Mouse (Mus musculus) kidney, adult 2 months (tissue): ENCODE measurements at regions not wholly inside any gene's neighbourhood (a gene's known extent, or its start where the extent isn't known, plus 50 kb on each side); places are given as distances from the start of the nearest gene placed in this dataset.

Experiments used
- DNase-seq: peaks from one replicate; pipeline ENCODE4 v3.0.0; 2021
- H3K27ac ChIP-seq: fragments of 200-500 bp; 2 replicates; pipeline ENCODE4 v1.5.1; 2012; ENCODE audit warnings: low read depth, low read length, control low read depth, inconsistent platforms; ENCODE audit not compliant: insufficient read depth
- H3K27me3 ChIP-seq: fragments of 200-500 bp; replicated peaks from 2 replicates; pipeline ENCODE4 v1.6.1; 2012; ENCODE audit warnings: mild to moderate bottlenecking, moderate library complexity, low read length, inconsistent platforms; ENCODE audit not compliant: control insufficient read depth, insufficient read depth
- H3K36me3 ChIP-seq: fragments of 200-500 bp; 2 replicates; pipeline ENCODE4 v1.6.1; 2012; ENCODE audit warnings: mild to moderate bottlenecking, moderate library complexity, low read length, inconsistent platforms; ENCODE audit not compliant: control insufficient read depth, insufficient read depth
- H3K4me1 ChIP-seq: fragments of 200-500 bp; 2 replicates; pipeline ENCODE4 v1.6.1; 2011; ENCODE audit warnings: low read length; ENCODE audit not compliant: control insufficient read depth, insufficient read depth
- H3K4me3 ChIP-seq: fragments of 200-500 bp; 2 replicates; pipeline ENCODE4 v1.5.1; 2011; ENCODE audit warnings: mild to moderate bottlenecking, low read depth, low read length, control low read depth; ENCODE audit not compliant: insufficient read depth
- CTCF ChIP-seq: fragments of 200-500 bp; conservative IDR thresholded peaks from 2 replicates; pipeline ENCODE4 v1.5.1; 2011; ENCODE audit warnings: low read depth, mild to moderate bottlenecking, control low read depth, low read length, moderate library complexity, mixed read lengths; ENCODE audit not compliant: insufficient read depth, insufficient read length
- POLR2A ChIP-seq: fragments of 200-500 bp; IDR thresholded peaks from one replicate; pipeline ENCODE4 v1.6.1; 2011; ENCODE audit warnings: low read depth, low read length, control low read depth
- WGBS: fragments of 180-500 bp; shearing (Covaris S2); methylation state at CpG from one replicate; pipeline ENCODE4 v1.1.7; 2018; 5-methylcytosine and 5-hydroxymethylcytosine counted together

GRCm38 (mm10) chr9:62590407-62591195, 53.8 kb upstream of the Coro2b start:
- Histone ChIP-seq H3K4me1 (no peaks in the 10 kb centered on the region), H3K4me3 (no peak overlapping the region), H3K36me3 (no peaks in the 10 kb centered on the region), H3K27me3 (no peaks in the 10 kb centered on the region; the same call in 1 of the 2 replicates), H3K27ac (no peak overlapping the region)
- no peak for DNase-seq
- WGBS: 73% methylated on average over 17 of the region's 17 CpGs
- TF ChIP-seq CTCF (no peak), POLR2A (no peak)

- H3K4me3 ChIP-seq: no peak overlapping the region
- DNase-seq: no peak
- H3K4me1 ChIP-seq: no peaks in the 10 kb centered on the region
- H3K27ac ChIP-seq: no peak overlapping the region
- H3K36me3 ChIP-seq: no peaks in the 10 kb centered on the region
- no peak for TF ChIP-seq POLR2A
- no peak for TF ChIP-seq CTCF
- no peaks in the 10 kb centered on the region; the same call in 1 of the 2 replicates for H3K27me3 ChIP-seq
- WGBS: 62% methylated on average over 6 of the region's 6 CpGs
Measured at GRCm38 (mm10) chr9:62591196-62591485, 54.3 kb upstream of the Coro2b start.

DNA sequence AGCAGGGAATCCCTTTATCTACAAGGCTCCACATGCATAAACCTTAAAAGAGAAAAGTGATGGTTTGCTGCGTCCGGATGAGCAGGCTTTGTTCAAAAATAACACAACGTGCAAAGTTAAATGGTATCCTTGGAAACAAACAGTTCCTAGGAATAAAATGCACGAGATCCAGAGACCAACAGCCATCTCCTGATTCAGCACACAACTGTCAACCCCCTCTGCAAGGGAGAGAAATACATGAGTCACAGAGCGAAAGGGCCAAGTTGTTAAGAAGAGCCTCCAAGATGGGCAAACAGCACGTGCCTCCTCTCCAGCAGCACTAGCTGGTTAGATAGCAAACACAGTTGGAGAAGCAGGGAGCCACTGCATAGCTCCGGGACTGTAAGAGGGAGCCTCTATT, 61.2 kb upstream of the Coro2b start:
- WGBS: 82% methylated on average over 7 of the region's 7 CpGs
- DNase-seq: no peak
- H3K36me3 ChIP-seq: no peaks in the 10 kb centered on the region
- no peaks in the 10 kb centered on the region for H3K27me3 ChIP-seq
- H3K4me3 ChIP-seq: no peak overlapping the region
- no peaks in the 10 kb centered on the region for H3K4me1 ChIP-seq
- H3K27ac ChIP-seq: no peak overlapping the region
- TF ChIP-seq POLR2A: no peak
- TF ChIP-seq CTCF: no peak

DNA sequence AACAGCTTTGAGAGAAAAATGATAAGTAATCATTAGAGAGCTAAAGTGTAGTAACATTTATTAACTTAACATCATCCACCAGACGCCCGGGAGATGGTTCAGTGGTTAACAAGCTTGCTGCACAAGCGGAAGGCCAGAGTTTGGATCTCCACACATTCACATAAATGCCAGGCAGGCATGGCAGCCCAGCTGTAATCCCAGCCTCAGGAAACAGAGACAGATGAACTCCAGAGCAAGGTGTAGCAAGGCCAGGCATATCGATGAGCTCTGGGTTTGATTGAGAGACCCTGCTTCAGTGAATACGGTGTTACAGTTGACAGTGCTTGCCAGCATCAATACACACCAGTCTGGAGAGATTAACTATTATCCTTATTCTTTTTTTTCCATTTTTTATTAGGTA, 62.1 kb upstream of the Coro2b start:
- Histone ChIP-seq H3K4me3 (no peak overlapping the region), H3K36me3 (no peaks in the 10 kb centered on the region), H3K27ac (no peak overlapping the region), H3K27me3 (no peaks in the 10 kb centered on the region), H3K4me1 (no peaks in the 10 kb centered on the region)
- TF ChIP-seq CTCF (no peak), POLR2A (no peak)
- 66% methylated on average over 5 of the region's 5 CpGs for WGBS
- DNase-seq: no peak

GRCm38 (mm10) chr9:62610526-62610925, 67.1 kb upstream of the Itga11 start:
- no peaks in the 10 kb centered on the region for H3K27me3 ChIP-seq
- no peak for DNase-seq
- no peaks in the 10 kb centered on the region for H3K4me1 ChIP-seq
- no peak overlapping the region for H3K27ac ChIP-seq
- H3K36me3 ChIP-seq: no peaks in the 10 kb centered on the region
- TF ChIP-seq POLR2A (no peak), CTCF (no peak)
- 80% methylated on average over 2 of the region's 2 CpGs for WGBS
- no peak overlapping the region for H3K4me3 ChIP-seq

DNA sequence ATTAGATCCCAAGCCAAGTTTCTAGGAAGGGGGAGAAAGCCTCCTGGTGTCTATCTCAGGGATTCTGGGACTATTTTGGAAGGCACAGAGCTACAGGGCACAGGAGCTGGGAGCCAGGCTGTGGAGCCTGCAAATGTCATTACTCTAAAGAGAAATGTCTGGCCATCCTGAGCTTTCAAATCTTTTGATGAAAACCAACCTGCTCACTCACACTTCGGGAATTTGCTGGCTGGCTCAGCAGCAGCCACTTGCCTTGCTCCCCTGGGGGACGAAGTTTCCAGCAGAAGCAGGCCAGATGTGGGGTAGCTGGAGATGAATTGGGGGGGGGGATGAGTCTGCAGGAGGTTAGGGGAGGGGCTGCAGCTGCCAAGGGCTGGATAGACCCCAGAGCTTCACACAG, 66.2 kb upstream of the Itga11 start:
- Histone ChIP-seq H3K36me3 (no peaks in the 10 kb centered on the region), H3K27ac (no peak overlapping the region), H3K27me3 (no peaks in the 10 kb centered on the region), H3K4me3 (no peak overlapping the region), H3K4me1 (no peaks in the 10 kb centered on the region)
- 78% methylated on average over 2 of the region's 2 CpGs for WGBS
- DNase-seq: no peak
- TF ChIP-seq CTCF (no peak), POLR2A (no peak)

DNA sequence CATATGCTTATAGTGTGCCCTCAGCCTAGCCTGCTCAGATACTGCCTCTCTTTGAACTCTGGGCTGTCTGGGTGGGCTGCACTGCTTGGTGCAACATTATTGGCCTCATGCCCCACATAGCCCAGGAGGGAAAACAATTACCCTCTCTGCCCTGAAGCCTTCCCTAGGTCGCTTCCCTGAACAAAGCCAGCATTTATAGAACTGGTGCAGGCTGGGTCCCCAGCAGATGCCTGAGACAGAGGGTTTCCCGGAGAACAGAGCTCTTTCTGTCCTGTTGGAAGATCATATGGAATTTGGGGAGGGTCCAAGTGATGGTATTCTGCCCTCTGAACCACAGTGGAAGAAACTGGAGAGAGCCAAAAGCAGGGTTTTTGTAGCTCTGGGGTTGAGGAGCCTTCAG, 64.6 kb upstream of the Itga11 start:
- WGBS: 81% methylated on average over 2 of the region's 2 CpGs
- no peaks in the 10 kb centered on the region for H3K4me1 ChIP-seq
- DNase-seq: no peak
- H3K4me3 ChIP-seq: no peak overlapping the region
- H3K36me3 ChIP-seq: no peaks in the 10 kb centered on the region
- no peak for TF ChIP-seq POLR2A
- no peak for TF ChIP-seq CTCF
- no peak overlapping the region for H3K27ac ChIP-seq
- H3K27me3 ChIP-seq: no peaks in the 10 kb centered on the region
